Mouse (Mus musculus) stomach, postnatal 0 days (tissue): Measurements from ENCODE around the gene Plcd3.

Experiments used
- CTCF ChIP-seq: IDR thresholded peaks from 2 replicates; pipeline ENCODE4 v1.5.1; 2016; ENCODE audit warnings: antibody characterized with exemption, low read depth, mild to moderate bottlenecking, moderate library complexity
- EP300 ChIP-seq: optimal IDR thresholded peaks from 2 replicates; pipeline ENCODE3; 2016; ENCODE audit warnings: antibody characterized with exemption

- TF ChIP-seq CTCF (no peak), EP300 (no peak)
Observed at GRCm38 (mm10) chr11:103132576-103133455, 31.4 kb upstream of the Plcd3 start.
